Mouse (Mus musculus) lung, embryonic 14.5 days (tissue): ENCODE measurements around the gene Prkd2. TPM values are rescaled to one million over a fixed set of nuclear protein-coding genes. Genes with fewer than 3 reads are reported as not detected.

ENCODE experiments used
- ATAC-seq: fragments of 200-750 bp; cut with Nextera tagmentation; 2 replicates; pipeline ENCODE4 v1.8.0; 2017; ENCODE audit warnings: mild to moderate bottlenecking, moderate TSS enrichment, moderate library complexity; ENCODE audit not compliant: insufficient read depth
- DNase-seq: peaks from one replicate; pipeline ENCODE4 v3.0.0-alpha.2; 2015
- H3K27ac ChIP-seq: fragments of 300-500 bp; sonication (generic); 2 replicates; pipeline ENCODE4 v1.5.1; 2014; ENCODE audit warnings: low read depth, mild to moderate bottlenecking, moderate library complexity
- H3K27me3 ChIP-seq: fragments of 300-500 bp; sonication (generic); 2 replicates; pipeline ENCODE4 v1.6.1; 2014; ENCODE audit warnings: low read length, control low read depth; ENCODE audit not compliant: insufficient read depth
- H3K36me3 ChIP-seq: fragments of 300-500 bp; sonication (generic); 2 replicates; pipeline ENCODE4 v1.6.1; 2014; ENCODE audit warnings: control low read depth; ENCODE audit not compliant: insufficient read depth
- H3K4me1 ChIP-seq: fragments of 300-500 bp; sonication (generic); 2 replicates; pipeline ENCODE4 v1.6.1; 2014; ENCODE audit warnings: antibody characterized with exemption, control low read depth; ENCODE audit not compliant: insufficient read depth
- H3K4me2 ChIP-seq: fragments of 300-500 bp; sonication (generic); 2 replicates; pipeline ENCODE4 v1.6.1; 2014; ENCODE audit warnings: mild to moderate bottlenecking
- H3K4me3 ChIP-seq: fragments of 300-500 bp; sonication (generic); 2 replicates; pipeline ENCODE4 v1.5.1; 2014; ENCODE audit warnings: low read depth, low read length
- H3K9ac ChIP-seq: fragments of 300-500 bp; sonication (generic); 2 replicates; pipeline ENCODE4 v1.6.1; 2014
- H3K9me3 ChIP-seq: fragments of 300-500 bp; sonication (generic); 2 replicates; pipeline ENCODE4 v1.6.1; 2016; ENCODE audit warnings: low read depth, low read length, control low read depth
- CTCF ChIP-seq: IDR thresholded peaks from 2 replicates; pipeline ENCODE4 v1.5.1; 2016; ENCODE audit warnings: antibody characterized with exemption, low read depth
- WGBS: fragments of 180-500 bp; shearing (Covaris S2); extraction: QIAGEN DNeasy Blood & Tissue Kit; methylation state at CpG from one replicate; pipeline ENCODE4 v1.1.7; 2014; 5-methylcytosine and 5-hydroxymethylcytosine counted together
- polyA plus RNA-seq: library from polyadenylated mRNA; unstranded; fragments of >200 nt; fragmentation: Nextera tagmentation; extraction: Ambion mirVana; gene quantifications from 2 replicates; pipeline ENCODE4 v1.2.1, GENCODE M21; 2014

Prkd2 gene
- polyA plus RNA-seq, 1 experiment from 2014 or later = 19.6 TPM

- 50% methylated on average over 28 of the region's 28 CpGs for WGBS
- Histone ChIP-seq H3K9ac (peak overlapping the region; percentile 48; the same call in 1 of the 2 replicates), H3K27ac (no peak overlapping the region), H3K4me3 (peak overlapping the region; percentile 40), H3K4me1 (peaks cover 8% of the 10 kb centered on the region; the same call in 1 of the 2 replicates), H3K9me3 (no peaks in the 10 kb centered on the region), H3K4me2 (peak overlapping the region; percentile 93), H3K36me3 (peaks cover 32% of the 10 kb centered on the region), H3K27me3 (peaks cover 12% of the 10 kb centered on the region; the same call in 1 of the 2 replicates)
- no peak for TF ChIP-seq CTCF
- no peak; the same call in 1 of the 2 replicates for ATAC-seq
- DNase-seq = no peak
These were observed 32.2 kb upstream of the Prkd2 start for GRCm38 (mm10) chr7:16810399-16810919.

GRCm38 (mm10) chr7:16810920-16811648, 31.6 kb upstream of the Prkd2 start:
- peaks cover 32% of the 10 kb centered on the region for H3K36me3 ChIP-seq
- H3K4me2 ChIP-seq = peak overlapping the region; percentile 93
- 7% methylated on average over 88 of the region's 90 CpGs for WGBS
- H3K27ac ChIP-seq = no peak overlapping the region
- peak; percentile 19; the same call in 1 of the 2 replicates for TF ChIP-seq CTCF
- DNase-seq (peak; percentile 74), ATAC-seq (peak; percentile 53)
- peak overlapping the region; percentile 40 for H3K4me3 ChIP-seq
- peak overlapping the region; percentile 48 for H3K9ac ChIP-seq
- H3K4me1 ChIP-seq = peaks cover 12% of the 10 kb centered on the region; the same call in 1 of the 2 replicates
- H3K27me3 ChIP-seq = peaks cover 12% of the 10 kb centered on the region; the same call in 1 of the 2 replicates
- H3K9me3 ChIP-seq = no peaks in the 10 kb centered on the region

- H3K4me2 ChIP-seq = peak overlapping the region; percentile 93
- H3K27me3 ChIP-seq = peaks cover 12% of the 10 kb centered on the region; the same call in 1 of the 2 replicates
- peak overlapping the region; percentile 48 for H3K9ac ChIP-seq
- WGBS = 18% methylated on average over 17 of the region's 17 CpGs
- peaks cover 12% of the 10 kb centered on the region; the same call in 1 of the 2 replicates for H3K4me1 ChIP-seq
- no peak overlapping the region for H3K27ac ChIP-seq
- H3K9me3 ChIP-seq = no peaks in the 10 kb centered on the region
- no peak for DNase-seq
- H3K36me3 ChIP-seq = peaks cover 32% of the 10 kb centered on the region
- ATAC-seq = no peak; the same call in 1 of the 2 replicates
- no peak for TF ChIP-seq CTCF
- H3K4me3 ChIP-seq = peak overlapping the region; percentile 40
These were observed 31.0 kb upstream of the Prkd2 start for GRCm38 (mm10) chr7:16811649-16812070.

GRCm38 (mm10) chr7:16812505-16812904, 30.2 kb upstream of the Prkd2 start:
- Histone ChIP-seq H3K36me3 (peaks cover 32% of the 10 kb centered on the region), H3K4me3 (no peak overlapping the region), H3K27ac (no peak overlapping the region), H3K4me1 (peaks cover 15% of the 10 kb centered on the region), H3K4me2 (no peak overlapping the region), H3K9me3 (no peaks in the 10 kb centered on the region), H3K9ac (no peak overlapping the region), H3K27me3 (peaks cover 12% of the 10 kb centered on the region; the same call in 1 of the 2 replicates)
- TF ChIP-seq CTCF = peak; percentile 46
- ATAC-seq (no peak), DNase-seq (peak; percentile 22)
- WGBS = 82% methylated on average over 2 of the region's 2 CpGs

GRCm38 (mm10) chr7:16815351-16815941, 27.3 kb upstream of the Prkd2 start, which contains the start of gene Strn4:
Strn4 (plus strand) TSS chr7:16815889.
- H3K36me3 ChIP-seq = peaks cover 21% of the 10 kb centered on the region
- peak within 1 kb of the TSS; percentile 100 for H3K9ac ChIP-seq
- WGBS = 0% methylated on average over 1 of the region's 1 CpGs
- peak; percentile 18; the same call in 1 of the 2 replicates for ATAC-seq
- H3K4me1 ChIP-seq = peaks cover 35% of the 10 kb centered on the region
- peaks cover 12% of the 10 kb centered on the region; the same call in 1 of the 2 replicates for H3K27me3 ChIP-seq
- H3K4me3 ChIP-seq = peak within 1 kb of the TSS; percentile 99
- peak within 1 kb of the TSS; percentile 99 for H3K27ac ChIP-seq
- H3K9me3 ChIP-seq = no peaks in the 10 kb centered on the region
- H3K4me2 ChIP-seq = peak within 1 kb of the TSS; percentile 97
- TF ChIP-seq CTCF = no peak
- DNase-seq = peak; percentile 69

- H3K4me2 ChIP-seq = peak overlapping the region; percentile 97
- no peaks in the 10 kb centered on the region for H3K9me3 ChIP-seq
- peak overlapping the region; percentile 100 for H3K9ac ChIP-seq
- peaks cover 5% of the 10 kb centered on the region; the same call in 1 of the 2 replicates for H3K27me3 ChIP-seq
- TF ChIP-seq CTCF = no peak
- 0% methylated on average over 49 of the region's 55 CpGs for WGBS
- peak overlapping the region; percentile 99 for H3K4me3 ChIP-seq
- DNase-seq (peak; percentile 94), ATAC-seq (peak; percentile 81)
- peaks cover 35% of the 10 kb centered on the region for H3K4me1 ChIP-seq
- H3K27ac ChIP-seq = peak overlapping the region; percentile 99
- peaks cover 22% of the 10 kb centered on the region for H3K36me3 ChIP-seq
These were observed 26.6 kb upstream of the Prkd2 start for GRCm38 (mm10) chr7:16816078-16816474.
